Mouse (Mus musculus) MN1 (cell line): ENCODE results near the gene Adat3.
A peak's percentile ranks its signal among the peaks of the same experiment; 100 is the strongest.
"Not testable (repeated sequence)": the region's sequence is repeated elsewhere in the genome, so short reads cannot be mapped to it uniquely, and the experiment has no call there.

Experiments
- DNase-seq: peaks from one replicate; pipeline ENCODE4 v3.0.0-alpha.2; 2016; ENCODE audit warnings: low spot score

Gene Adat3

GRCm38 (mm10) chr10:80578131-80578750 lies 24.4 kb upstream of the Adat3 start:
- DNase-seq = peak; percentile 89

GRCm38 (mm10) chr10:80578911-80579310 lies 23.8 kb upstream of the Adat3 start:
- peak; percentile 90 for DNase-seq

- DNase-seq = no peak
These were observed 19.6 kb upstream of the Adat3 start for GRCm38 (mm10) chr10:80583047-80583446.

GRCm38 (mm10) chr10:80584045-80584488 lies 18.6 kb upstream of the Adat3 start:
- peak; percentile 80 for DNase-seq

GRCm38 (mm10) chr10:80584642-80585552 lies 17.8 kb upstream of the Adat3 start:
- DNase-seq = no peak

- DNase-seq = no peak
These were observed 17.1 kb upstream of the Adat3 start for GRCm38 (mm10) chr10:80585581-80585980.

GRCm38 (mm10) chr10:80586407-80587304 lies 16.0 kb upstream of the Adat3 start:
- DNase-seq = no peak

GRCm38 (mm10) chr10:80587305-80587657 lies 15.4 kb upstream of the Adat3 start:
- DNase-seq = no peak

GRCm38 (mm10) chr10:80589127-80589878 lies 13.4 kb upstream of the Adat3 start:
- peak; percentile 44 for DNase-seq

GRCm38 (mm10) chr10:80589879-80590854 lies 12.5 kb upstream of the Adat3 start, which contains the start of gene Abhd17a:
Abhd17a (minus strand) TSS chr10:80590341.
- peak; percentile 96 for DNase-seq

GRCm38 (mm10) chr10:80596318-80596717 lies 6.4 kb upstream of the Adat3 start:
- no peak for DNase-seq

- no peak for DNase-seq
These were observed 684 bp downstream of the Adat3 start for GRCm38 (mm10) chr10:80603364-80603763.

GRCm38 (mm10) chr10:80604001-80604509 lies 1.4 kb downstream of the Adat3 start:
- no peak for DNase-seq

- DNase-seq = no peak
These were observed 2.3 kb downstream of the Adat3 start for GRCm38 (mm10) chr10:80604988-80605387.

GRCm38 (mm10) chr10:80605721-80606120 lies 3.0 kb downstream of the Adat3 start, which contains the start of gene Gm49322:
Gm49322 (plus strand) TSS chr10:80606021.
- not testable (repeated sequence) for DNase-seq

GRCm38 (mm10) chr10:80606306-80606705 lies 3.6 kb downstream of the Adat3 start:
- DNase-seq = no peak

- no peak for DNase-seq
These were observed 4.2 kb downstream of the Adat3 start for GRCm38 (mm10) chr10:80606737-80607350.

- DNase-seq = no peak
These were observed 5.8 kb downstream of the Adat3 start for GRCm38 (mm10) chr10:80608435-80608834.

GRCm38 (mm10) chr10:80609269-80609924 lies 6.7 kb downstream of the Adat3 start:
- DNase-seq = no peak
